Mouse (Mus musculus) MEL (cell line): Measurements from ENCODE around the gene Acss1. TPM values are rescaled to one million over a fixed set of nuclear protein-coding genes. Genes with fewer than 3 reads are reported as not detected.

Experiments
- DNase-seq: peaks from one replicate; pipeline ENCODE4 v3.0.0; 2011; ENCODE audit warnings: low read depth, low spot score
- H3K27ac ChIP-seq: 2 replicates; pipeline ENCODE4 v1.5.1; 2012; ENCODE audit warnings: low read depth, mild to moderate bottlenecking, control low read depth, low read length, moderate library complexity; ENCODE audit not compliant: control insufficient read depth
- H3K27me3 ChIP-seq, 2 experiments: fragments of 150-350 bp in 1 of 2; sonication (generic) in 1 of 2; 2 replicates each; pipeline ENCODE4 v1.6.1; 2012; ENCODE audit warnings: low read length in 2 of 2, mild to moderate bottlenecking in 2 of 2, improper control_type of control experiment in 1 of 2, moderate library complexity in 1 of 2; ENCODE audit not compliant: insufficient read depth in 2 of 2, control insufficient read depth in 1 of 2
- H3K36me3 ChIP-seq, 2 experiments: 2 replicates each; pipeline ENCODE4 v1.6.1; 2012 to 2014; ENCODE audit warnings: low read length in 2 of 2, improper control_type of control experiment in 1 of 2, inconsistent platforms in 1 of 2, mild to moderate bottlenecking in 1 of 2; ENCODE audit not compliant: insufficient read depth in 2 of 2, control insufficient read depth in 1 of 2
- H3K4me1 ChIP-seq, 2 experiments: fragments of 150-350 bp in 1 of 2; sonication (generic) in 1 of 2; 2 replicates each; pipeline ENCODE4 v1.6.1; 2012; ENCODE audit warnings: low read length in 2 of 2, improper control_type of control experiment in 1 of 2, mild to moderate bottlenecking in 1 of 2; ENCODE audit not compliant: insufficient read depth in 2 of 2, control insufficient read depth in 1 of 2
- H3K4me3 ChIP-seq, 2 experiments: fragments of 150-350 bp in 1 of 2; sonication (generic) in 1 of 2; 2 replicates each; pipeline ENCODE4 v1.5.1; 2012; ENCODE audit warnings: low read depth in 2 of 2, low read length in 2 of 2, mild to moderate bottlenecking in 2 of 2, moderate library complexity in 2 of 2, control low read depth in 1 of 2, improper control_type of control experiment in 1 of 2; ENCODE audit not compliant: control insufficient read depth in 1 of 2, insufficient read depth in 1 of 2
- H3K79me2 ChIP-seq: 2 replicates; pipeline ENCODE4 v1.6.1; 2012; ENCODE audit warnings: mild to moderate bottlenecking, low read length, moderate library complexity; ENCODE audit not compliant: control insufficient read depth, poor library complexity, insufficient read depth
- H3K9ac ChIP-seq: 2 replicates; pipeline ENCODE4 v1.6.1; 2012; ENCODE audit warnings: low read depth, mild to moderate bottlenecking, control low read depth, low read length, moderate library complexity; ENCODE audit not compliant: control insufficient read depth, poor library complexity, severe bottlenecking
- H3K9me3 ChIP-seq: fragments of 150-350 bp; sonication (generic); replicated peaks from 2 replicates; pipeline ENCODE4 v1.6.1; 2012; ENCODE audit warnings: mild to moderate bottlenecking, low read length, improper control_type of control experiment, moderate library complexity; ENCODE audit not compliant: insufficient read depth
- CHD1 ChIP-seq: IDR thresholded peaks from 2 replicates; pipeline ENCODE4 v1.6.1; 2012; ENCODE audit warnings: low read depth, mild to moderate bottlenecking, inconsistent platforms, low read length, improper control_type of control experiment
- CHD2 ChIP-seq: IDR thresholded peaks from 2 replicates; pipeline ENCODE4 v1.6.1; 2011; ENCODE audit warnings: low read length, improper control_type of control experiment
- CTCF ChIP-seq, 3 experiments: IDR thresholded peaks in 2 of 3; conservative IDR thresholded peaks in 1 of 3; 2 replicates each; pipeline ENCODE4 v1.5.1; 2011 to 2012; ENCODE audit warnings: low read length in 3 of 3, low read depth in 2 of 3, mild to moderate bottlenecking in 2 of 3, improper control_type of control experiment in 1 of 3, inconsistent platforms in 1 of 3, mixed read lengths in 1 of 3, moderate library complexity in 1 of 3; ENCODE audit not compliant: control insufficient read depth in 1 of 3, insufficient read depth in 1 of 3, poor library complexity in 1 of 3, severe bottlenecking in 1 of 3
- E2F4 ChIP-seq: IDR thresholded peaks from 2 replicates; pipeline ENCODE4 v1.6.1; 2011; ENCODE audit warnings: low read depth, low read length, improper control_type of control experiment, borderline replicate concordance
- ELF1 ChIP-seq: IDR thresholded peaks from 2 replicates; pipeline ENCODE4 v1.6.1; 2014; ENCODE audit warnings: low read depth, mild to moderate bottlenecking, inconsistent platforms, low read length, improper control_type of control experiment, moderate library complexity
- EP300 ChIP-seq, 2 experiments: IDR thresholded peaks; 2 replicates each; pipeline ENCODE4 v1.6.1; 2011; ENCODE audit warnings: improper control_type of control experiment in 2 of 2, low read length in 2 of 2, low read depth in 1 of 2, mild to moderate bottlenecking in 1 of 2
- ETS1 ChIP-seq: IDR thresholded peaks from 2 replicates; pipeline ENCODE4 v1.6.1; 2012; ENCODE audit warnings: low read depth, mild to moderate bottlenecking, inconsistent platforms, low read length, improper control_type of control experiment, moderate library complexity
- GABPA ChIP-seq: IDR thresholded peaks from 2 replicates; pipeline ENCODE4 v1.6.1; 2012; ENCODE audit warnings: low read depth, mild to moderate bottlenecking, inconsistent platforms, low read length, improper control_type of control experiment, moderate library complexity
- GATA1 ChIP-seq: IDR thresholded peaks from 2 replicates; pipeline ENCODE4 v1.6.1; 2011; ENCODE audit warnings: low read depth, low read length, improper control_type of control experiment
- JUND ChIP-seq: IDR thresholded peaks from 2 replicates; pipeline ENCODE4 v1.6.1; 2011; ENCODE audit warnings: low read depth, mild to moderate bottlenecking, improper control_type of control experiment, low read length
- MAX ChIP-seq: IDR thresholded peaks from 2 replicates; pipeline ENCODE4 v1.6.1; 2011; ENCODE audit warnings: low read length, improper control_type of control experiment
- MXI1 ChIP-seq: IDR thresholded peaks from 2 replicates; pipeline ENCODE4 v1.6.1; 2011; ENCODE audit warnings: mild to moderate bottlenecking, low read depth, low read length, improper control_type of control experiment
- MYC ChIP-seq: IDR thresholded peaks from 2 replicates; pipeline ENCODE4 v1.6.1; 2011; ENCODE audit warnings: low read depth, mild to moderate bottlenecking, low read length, improper control_type of control experiment, moderate library complexity
- NELFE ChIP-seq: IDR thresholded peaks from 2 replicates; pipeline ENCODE4 v1.6.1; 2011; ENCODE audit warnings: low read depth, low read length, improper control_type of control experiment
- NRF1 ChIP-seq: IDR thresholded peaks from 2 replicates; pipeline ENCODE4 v1.6.1; 2014; ENCODE audit warnings: low read depth, mild to moderate bottlenecking, inconsistent platforms, low read length, improper control_type of control experiment, moderate library complexity; ENCODE audit not compliant: poor library complexity, insufficient read depth, severe bottlenecking
- POLR2AphosphoS2 ChIP-seq: IDR thresholded peaks from 2 replicates; pipeline ENCODE4 v1.6.1; 2011; ENCODE audit warnings: low read length, improper control_type of control experiment
- RAD21 ChIP-seq: IDR thresholded peaks from 2 replicates; pipeline ENCODE4 v1.6.1; 2011; ENCODE audit warnings: mild to moderate bottlenecking, low read depth, low read length, improper control_type of control experiment
- SIN3A ChIP-seq: IDR thresholded peaks from 2 replicates; pipeline ENCODE4 v1.6.1; 2012; ENCODE audit warnings: low read length, improper control_type of control experiment, inconsistent platforms
- SMC3 ChIP-seq: IDR thresholded peaks from 2 replicates; pipeline ENCODE4 v1.6.1; 2011; ENCODE audit warnings: low read depth, low read length, improper control_type of control experiment
- TBP ChIP-seq: IDR thresholded peaks from 2 replicates; pipeline ENCODE4 v1.8.0; 2011; ENCODE audit warnings: low read depth, low read length, improper control_type of control experiment
- ZC3H11A ChIP-seq: IDR thresholded peaks from 2 replicates; pipeline ENCODE4 v1.6.1; 2012; ENCODE audit warnings: low read depth, mild to moderate bottlenecking, inconsistent platforms, low read length, improper control_type of control experiment
- ZKSCAN1 ChIP-seq: IDR thresholded peaks from 2 replicates; pipeline ENCODE4 v1.6.1; 2012; ENCODE audit warnings: low read depth, mild to moderate bottlenecking, inconsistent platforms, low read length, improper control_type of control experiment, moderate library complexity
- ZMIZ1 ChIP-seq: IDR thresholded peaks from 2 replicates; pipeline ENCODE4 v1.6.1; 2012; ENCODE audit warnings: low read depth, mild to moderate bottlenecking, inconsistent platforms, low read length, improper control_type of control experiment, moderate library complexity
- ZNF384 ChIP-seq: IDR thresholded peaks from 2 replicates; pipeline ENCODE4 v1.6.1; 2012; ENCODE audit warnings: low read depth, mild to moderate bottlenecking, inconsistent platforms, low read length, improper control_type of control experiment
- polyA plus RNA-seq, 2 experiments: library from polyadenylated mRNA; stranded (reverse) in 1 of 2; unstranded in 1 of 2; fragments of >175 nt in 1 of 2; fragments of >200 nt in 1 of 2; gene quantifications; 2 replicates each; pipeline versions ENCODE4 v1.2.1 to v1.2.4; 2012; ENCODE audit warnings: low replicate concordance in 2 of 2, low read depth in 1 of 2; ENCODE audit not compliant: insufficient read length in 2 of 2, insufficient read depth in 1 of 2, missing spikeins in 1 of 2
- total RNA-seq: library from RNA; depleted of rRNA; stranded (reverse); fragments of 300-350 nt; gene quantifications from 2 replicates; pipeline ENCODE4 v1.2.3, GENCODE M21; 2012

Gene Acss1
- total and polyA plus RNA-seq, 3 experiments, result 10.2 to 22.6 TPM; not detected in 1

DNA sequence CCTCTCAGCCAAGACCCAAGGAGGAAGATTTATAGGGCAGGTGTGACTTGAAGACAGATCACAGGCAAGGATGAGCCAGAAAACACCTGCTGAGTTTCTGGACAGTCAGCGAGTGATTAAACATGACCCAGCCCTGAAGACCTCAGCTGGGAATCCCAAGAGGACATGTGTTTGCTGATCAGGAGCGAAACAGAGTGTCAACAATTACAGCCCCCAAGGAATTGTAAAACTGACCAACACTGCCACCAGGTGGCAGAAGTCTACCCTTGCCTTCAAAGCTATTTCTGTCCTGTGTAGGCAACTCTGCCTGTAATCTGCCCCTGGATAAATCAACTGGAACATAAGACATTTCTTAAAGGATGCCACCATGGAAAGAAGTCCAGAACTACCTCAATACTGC, 6.6 kb upstream of the Acss1 start (continued):
- no peak for TF ChIP-seq ETS1
- no peak for TF ChIP-seq E2F4
- TF ChIP-seq POLR2AphosphoS2, result no peak
- 0 out of 2 replicates have a peak, but pooled peaks have one; percentile 49 for TF ChIP-seq TBP
- TF ChIP-seq JUND, result 0 out of 2 replicates have a peak, but pooled peaks have one; percentile 28
- peak; percentile 99 for TF ChIP-seq SMC3

DNA sequence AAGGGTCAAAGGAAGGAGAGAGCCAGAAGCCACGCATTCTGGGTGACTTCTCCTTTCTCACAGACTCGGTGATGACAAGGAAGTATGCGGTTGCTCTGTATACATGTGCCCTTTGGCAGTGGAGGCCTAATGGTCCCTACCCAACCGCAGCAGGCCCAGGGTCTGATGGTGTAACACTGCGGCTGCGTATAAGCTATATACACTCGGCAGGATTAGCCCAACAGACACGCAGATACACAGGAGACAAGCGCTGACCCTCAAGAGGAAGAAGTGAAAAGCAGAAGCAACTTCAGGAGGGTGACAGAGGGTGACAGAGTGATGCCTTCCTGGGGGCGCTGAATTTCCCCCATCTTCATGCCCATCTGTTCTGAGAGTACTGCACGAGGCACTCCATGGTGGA, 5.6 kb upstream of the Acss1 start:
- no peaks in the 10 kb centered on the region for H3K9me3 ChIP-seq
- H3K79me2 ChIP-seq, result no peaks in the 10 kb centered on the region
- H3K4me3 ChIP-seq, result peak overlapping the region in 1 of 2 experiments; percentile 18; a peak in 2 of 4 replicates
- no peaks in the 10 kb centered on the region for H3K27me3 ChIP-seq
- peak overlapping the region; percentile 33; the same call in 1 of the 2 replicates for H3K27ac ChIP-seq
- H3K9ac ChIP-seq, result peak overlapping the region; percentile 18
- TF ChIP-seq NELFE (no peak), MYC (no peak), MXI1 (peak; percentile 30; the same call in 1 of the 2 replicates), ZNF384 (no peak), EP300 (IDR thresholded peaks at IDR 0.05; ENCODE audit: low read depth in 1 of 2, low read length in 2 of 2) (peak in 1 of 2 experiments; percentile 1; a peak in 1 of 4 replicates), TBP (peak; percentile 21; the same call in 1 of the 2 replicates), CHD1 (no peak), SIN3A (peak; percentile 31; the same call in 1 of the 2 replicates), CTCF (IDR thresholded peaks at IDR 0.05 in 2 of 3, conservative IDR thresholded peaks at IDR 0.05 in 1 of 3; ENCODE audit: control insufficient read depth in 1 of 3, insufficient read depth in 1 of 3, low read depth in 2 of 3, low read length in 3 of 3, poor library complexity in 1 of 3, severe bottlenecking in 1 of 3) (no peak), GATA1 (no peak), ZKSCAN1 (no peak), NRF1 (0 out of 2 replicates have a peak, but pooled peaks have one; percentile 29), ZMIZ1 (no peak), CHD2 (no peak), SMC3 (no peak; the same call in 1 of the 2 replicates), ZC3H11A (no peak), GABPA (no peak), MAX (peak; percentile 60; the same call in 1 of the 2 replicates), ELF1 (no peak), RAD21 (no peak; the same call in 1 of the 2 replicates)
- TF ChIP-seq, all 39 proteins: peak for 6
- Histone ChIP-seq H3K4me1 (peaks cover 6 to 24% of the 10 kb centered on the region in 2 experiments), H3K36me3 (peaks cover 0 to 9% of the 10 kb centered on the region in 2 experiments; a peak in 2 of 4 replicates)
- peak; percentile 70 for DNase-seq
